Mouse (Mus musculus) neural tube, embryonic 13.5 days (tissue): Measurements from ENCODE around the gene Sat2. TPM values are rescaled to one million over a fixed set of nuclear protein-coding genes. Genes with fewer than 3 reads are reported as not detected.
"Not testable (repeated sequence)": the region's sequence is repeated elsewhere in the genome, so short reads cannot be mapped to it uniquely, and the experiment has no call there.

Experiments
- ATAC-seq: fragments of 200-750 bp; cut with Nextera tagmentation; 2 replicates; pipeline ENCODE4 v1.8.0; 2017; ENCODE audit warnings: low read depth, mild to moderate bottlenecking, moderate TSS enrichment, moderate library complexity
- H3K27ac ChIP-seq: fragments of 300-500 bp; sonication (generic); replicated peaks from 2 replicates; pipeline ENCODE4 v1.5.1; 2015; ENCODE audit warnings: moderate library complexity, mild to moderate bottlenecking, inconsistent platforms
- H3K27me3 ChIP-seq: fragments of 300-500 bp; sonication (generic); 2 replicates; pipeline ENCODE4 v1.6.1; 2015; ENCODE audit warnings: mild to moderate bottlenecking, inconsistent platforms
- H3K36me3 ChIP-seq: fragments of 300-500 bp; sonication (generic); 2 replicates; pipeline ENCODE4 v1.6.1; 2015; ENCODE audit warnings: mild to moderate bottlenecking, inconsistent platforms
- H3K4me1 ChIP-seq: fragments of 300-500 bp; sonication (generic); replicated peaks from 2 replicates; pipeline ENCODE4 v1.6.1; 2015; ENCODE audit warnings: inconsistent platforms
- H3K4me2 ChIP-seq: fragments of 300-500 bp; sonication (generic); 2 replicates; pipeline ENCODE4 v1.6.1; 2015; ENCODE audit warnings: inconsistent platforms, mild to moderate bottlenecking, moderate library complexity
- H3K4me3 ChIP-seq: fragments of 300-500 bp; sonication (generic); 2 replicates; pipeline ENCODE4 v1.5.1; 2015; ENCODE audit warnings: mild to moderate bottlenecking, inconsistent platforms
- H3K9ac ChIP-seq: fragments of 300-500 bp; sonication (generic); 2 replicates; pipeline ENCODE4 v1.6.1; 2015; ENCODE audit warnings: moderate library complexity, mild to moderate bottlenecking, inconsistent platforms
- H3K9me3 ChIP-seq: fragments of 300-500 bp; sonication (generic); 2 replicates; pipeline ENCODE4 v1.6.1; 2016; ENCODE audit warnings: inconsistent platforms
- WGBS: fragments of 180-500 bp; shearing (Covaris S2); methylation state at CpG from one replicate; pipeline ENCODE4 v1.1.7; 2015; 5-methylcytosine and 5-hydroxymethylcytosine counted together
- polyA plus RNA-seq: library from polyadenylated mRNA; unstranded; fragments of >200 nt; fragmentation: Nextera tagmentation; extraction: Ambion mirVana; gene quantifications from 2 replicates; pipeline ENCODE4 v1.2.1, GENCODE M21; 2015

Sat2 gene
- polyA plus RNA-seq, 1 experiment from 2014 or later: 27.5 TPM

DNA sequence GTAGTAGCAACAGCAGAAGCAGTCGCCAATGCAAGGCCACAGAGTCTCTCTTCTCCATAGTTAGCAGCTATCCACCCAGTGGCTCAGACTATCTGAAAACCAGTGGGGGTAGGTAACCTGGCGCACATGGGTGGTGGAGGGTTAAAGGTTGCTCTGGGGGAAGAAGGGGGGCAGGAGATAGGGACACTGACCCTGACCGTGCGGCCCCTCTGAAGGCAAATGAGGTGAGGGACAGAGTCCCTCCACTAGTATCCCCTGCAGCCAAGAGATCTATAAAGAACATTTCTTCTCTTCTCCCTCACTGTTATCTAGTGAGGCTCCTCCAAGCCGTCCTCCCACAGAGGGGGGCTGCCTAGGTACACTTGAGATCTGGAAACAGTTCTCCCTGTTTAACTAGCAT, 4.0 kb upstream of the Sat2 start, which contains the start of gene Shbg:
Gene Shbg, minus strand, starts transcription at position 101 of the 400 bp plus-strand sequence.
- 76% methylated on average over 5 of the region's 5 CpGs for WGBS
- H3K4me3 ChIP-seq: no peak within 1 kb of the TSS
- H3K4me1 ChIP-seq: peaks cover 11% of the 10 kb centered on the region
- no peak for ATAC-seq
- H3K36me3 ChIP-seq: no peaks in the 10 kb centered on the region
- peak within 1 kb of the TSS; percentile 47; the same call in 1 of the 2 replicates for H3K9ac ChIP-seq
- peaks cover 12% of the 10 kb centered on the region; the same call in 1 of the 2 replicates for H3K27me3 ChIP-seq
- no peak within 1 kb of the TSS for H3K4me2 ChIP-seq
- H3K9me3 ChIP-seq: no peaks in the 10 kb centered on the region
- H3K27ac ChIP-seq: no peak within 1 kb of the TSS

DNA sequence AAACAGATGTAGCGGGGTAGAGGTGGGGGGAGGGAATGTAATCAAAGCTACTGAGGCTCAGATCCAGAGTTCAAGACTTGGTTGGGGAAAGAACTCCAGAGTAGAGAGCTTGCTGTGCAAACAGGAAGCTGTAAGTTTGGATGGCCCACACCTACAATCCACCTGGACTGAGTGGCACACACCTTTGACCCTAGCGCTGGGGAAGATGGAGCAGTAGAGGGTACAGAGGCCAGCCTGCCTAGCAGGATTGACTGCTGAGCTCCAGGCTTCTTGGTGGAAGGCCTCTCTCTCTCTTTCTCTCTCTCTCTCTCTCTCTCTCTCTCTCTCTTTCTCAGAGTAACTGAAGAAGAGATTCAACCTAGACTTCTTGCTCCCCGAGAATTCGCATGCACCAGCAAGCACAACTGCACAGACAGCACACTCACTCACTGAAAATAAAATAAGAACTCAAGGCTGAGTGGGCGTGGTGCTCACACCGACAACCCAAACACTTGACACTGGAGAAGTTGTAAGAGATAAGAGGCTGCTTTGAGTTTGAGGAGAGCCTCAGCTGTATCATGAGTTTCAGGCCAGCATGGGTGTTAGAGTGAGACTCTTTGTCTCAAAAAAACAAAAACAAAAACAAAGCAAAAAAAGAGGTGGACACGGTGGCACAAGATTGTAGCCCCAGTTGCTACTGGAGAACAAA, 1.3 kb upstream of the Sat2 start:
- WGBS: 90% methylated on average over 7 of the region's 7 CpGs
- no peak overlapping the region for H3K9ac ChIP-seq
- peaks cover 11% of the 10 kb centered on the region for H3K4me1 ChIP-seq
- H3K9me3 ChIP-seq: no peaks in the 10 kb centered on the region
- H3K4me3 ChIP-seq: no peak overlapping the region
- ATAC-seq: no peak
- H3K4me2 ChIP-seq: no peak overlapping the region
- H3K36me3 ChIP-seq: no peaks in the 10 kb centered on the region
- H3K27ac ChIP-seq: no peak overlapping the region
- 0 out of 2 replicates have a peak, but pooled peaks cover 5% of the 10 kb centered on the region for H3K27me3 ChIP-seq

DNA sequence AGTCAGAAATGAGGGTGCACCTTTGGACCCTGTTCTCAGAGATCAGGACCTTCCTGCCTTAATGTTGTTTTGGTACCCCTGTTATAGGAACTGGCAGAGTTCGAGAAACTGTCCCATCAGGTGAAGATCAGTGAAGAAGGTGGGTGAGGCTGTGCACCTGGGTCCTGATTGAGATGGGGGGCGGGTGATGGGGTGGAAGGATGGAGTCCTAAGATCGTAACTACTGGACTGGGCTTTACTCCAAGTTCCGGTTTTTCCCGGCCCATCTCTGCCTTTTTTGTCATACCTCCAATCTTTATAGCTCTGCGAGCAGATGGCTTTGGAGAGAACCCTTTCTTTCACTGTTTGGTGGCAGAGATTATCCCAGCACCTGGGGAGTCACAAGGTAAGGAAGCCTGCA, 582 bp downstream of the Sat2 start:
- H3K4me1 ChIP-seq: peaks cover 11% of the 10 kb centered on the region
- 0 out of 2 replicates have a peak, but pooled peaks have one; percentile 28 for ATAC-seq
- peak overlapping the region; percentile 84 for H3K27ac ChIP-seq
- H3K9ac ChIP-seq: peak overlapping the region; percentile 80
- peak overlapping the region; percentile 52 for H3K4me3 ChIP-seq
- H3K36me3 ChIP-seq: no peaks in the 10 kb centered on the region
- peak overlapping the region; percentile 82 for H3K4me2 ChIP-seq
- WGBS: 36% methylated on average over 6 of the region's 6 CpGs
- H3K27me3 ChIP-seq: no peaks in the 10 kb centered on the region
- H3K9me3 ChIP-seq: no peaks in the 10 kb centered on the region

- H3K9ac ChIP-seq: peak overlapping the region; percentile 80
- H3K4me2 ChIP-seq: peak overlapping the region; percentile 82
- peaks cover 11% of the 10 kb centered on the region for H3K4me1 ChIP-seq
- H3K36me3 ChIP-seq: no peaks in the 10 kb centered on the region
- no peak for ATAC-seq
- H3K4me3 ChIP-seq: peak overlapping the region; percentile 52
- no peaks in the 10 kb centered on the region for H3K9me3 ChIP-seq
- H3K27me3 ChIP-seq: no peaks in the 10 kb centered on the region
- no peak overlapping the region for H3K27ac ChIP-seq
- WGBS: 58% methylated on average over 4 of the region's 4 CpGs
Measured at GRCm38 (mm10) chr11:69623006-69623405, 1.2 kb downstream of the Sat2 start.

GRCm38 (mm10) chr11:69624339-69624738, 2.5 kb downstream of the Sat2 start:
- WGBS: 88% methylated on average over 2 of the region's 2 CpGs
- H3K4me2 ChIP-seq, H3K27me3 ChIP-seq, H3K9me3 ChIP-seq, H3K4me3 ChIP-seq, H3K9ac ChIP-seq, H3K36me3 ChIP-seq, ATAC-seq, H3K27ac ChIP-seq: not testable (repeated sequence)
- H3K4me1 ChIP-seq: peaks cover 11% of the 10 kb centered on the region

DNA sequence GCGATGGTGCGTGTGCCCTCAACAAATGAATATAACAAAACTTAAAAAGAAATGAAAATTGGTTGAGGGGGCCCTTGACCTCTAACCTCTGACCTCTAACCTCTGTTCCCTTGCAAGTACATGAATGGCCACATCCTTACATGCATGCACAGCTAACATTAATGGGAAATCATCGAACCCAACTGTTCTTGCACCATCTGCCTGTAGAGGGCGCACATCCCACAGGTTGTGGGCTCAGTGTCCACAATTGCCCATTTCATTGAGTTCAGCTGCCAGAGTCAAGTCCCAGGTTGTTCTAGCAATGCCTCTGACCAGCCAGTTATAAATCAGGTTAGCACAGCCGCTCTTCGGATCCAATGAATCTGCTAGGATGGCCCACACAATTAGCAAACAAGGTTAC, 6.5 kb downstream of the Sat2 start:
- ATAC-seq: no peak
- H3K27ac ChIP-seq: no peak overlapping the region
- no peak overlapping the region for H3K9ac ChIP-seq
- no peak overlapping the region for H3K4me3 ChIP-seq
- no peaks in the 10 kb centered on the region for H3K27me3 ChIP-seq
- peaks cover 6% of the 10 kb centered on the region; the same call in 1 of the 2 replicates for H3K4me1 ChIP-seq
- 32% methylated on average over 6 of the region's 6 CpGs for WGBS
- H3K4me2 ChIP-seq: no peak overlapping the region
- no peaks in the 10 kb centered on the region for H3K9me3 ChIP-seq
- H3K36me3 ChIP-seq: no peaks in the 10 kb centered on the region

GRCm38 (mm10) chr11:69629802-69630201, 8.0 kb downstream of the Sat2 start:
- 70% methylated on average over 1 of the region's 1 CpGs for whole genome bisulfite sequencing

GRCm38 (mm10) chr11:69632284-69633089, 10.7 kb downstream of the Sat2 start, which contains the start of gene Fxr2:
Gene Fxr2 (plus strand): TSS chr11:69632990.
- WGBS: 0% methylated on average over 41 of the region's 56 CpGs
- peak; percentile 99 for ATAC-seq
- H3K27ac ChIP-seq: peak within 1 kb of the TSS; percentile 97
- peak within 1 kb of the TSS; percentile 83 for H3K4me2 ChIP-seq
- peak within 1 kb of the TSS; percentile 99 for H3K4me3 ChIP-seq
- no peaks in the 10 kb centered on the region for H3K27me3 ChIP-seq
- peaks cover 9% of the 10 kb centered on the region for H3K36me3 ChIP-seq
- H3K9ac ChIP-seq: peak within 1 kb of the TSS; percentile 99
- H3K9me3 ChIP-seq: no peaks in the 10 kb centered on the region
- H3K4me1 ChIP-seq: peaks cover 41% of the 10 kb centered on the region

More at GRCm38 (mm10) chr11:69629802-69630201, 8.0 kb downstream of the Sat2 start:
- no peaks in the 10 kb centered on the region for H3K27me3 ChIP-seq
- no peak overlapping the region for H3K27ac ChIP-seq
- no peak overlapping the region for H3K4me2 ChIP-seq
- ATAC-seq: no peak
- peaks cover 18% of the 10 kb centered on the region for H3K4me1 ChIP-seq
- H3K4me3 ChIP-seq: no peak overlapping the region
- no peaks in the 10 kb centered on the region for H3K36me3 ChIP-seq
- no peaks in the 10 kb centered on the region for H3K9me3 ChIP-seq
- H3K9ac ChIP-seq: no peak overlapping the region

DNA sequence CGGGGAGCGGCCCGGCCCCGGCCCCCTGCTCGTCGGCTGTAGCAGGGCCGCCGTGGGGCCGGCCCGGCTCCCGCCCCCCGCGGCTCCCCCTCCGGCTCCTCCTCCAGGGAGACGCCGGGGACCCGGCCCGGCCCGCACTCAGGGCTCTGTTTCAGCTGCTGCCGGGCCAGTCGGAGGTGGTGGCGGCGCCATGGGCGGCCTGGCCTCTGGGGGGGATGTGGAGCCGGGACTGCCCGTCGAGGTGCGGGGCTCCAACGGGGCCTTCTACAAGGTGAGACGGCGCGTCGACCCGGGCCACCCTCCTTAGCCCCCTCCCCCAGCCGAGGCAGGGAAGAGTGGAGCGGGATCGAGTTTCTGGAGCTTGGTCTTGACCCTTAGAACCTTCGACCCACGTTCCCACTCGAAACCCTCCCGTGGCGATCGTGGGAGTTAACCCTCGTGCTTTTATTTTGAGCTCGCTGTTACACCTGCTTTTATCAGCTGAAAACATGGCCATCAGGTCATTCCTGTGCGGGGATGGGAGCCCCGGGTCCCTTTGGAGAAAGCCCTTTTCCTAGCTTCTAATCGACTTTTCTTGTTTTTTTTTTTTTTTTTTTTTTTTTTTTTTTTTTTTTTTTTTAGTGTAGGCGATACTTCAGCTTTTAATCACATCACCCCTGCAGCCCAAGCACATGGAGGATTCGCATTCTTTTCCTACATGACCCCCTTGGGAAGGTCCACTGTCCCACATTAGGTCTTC, 11.5 kb downstream of the Sat2 start:
- Histone ChIP-seq H3K4me1 (peaks cover 41% of the 10 kb centered on the region), H3K9me3 (no peaks in the 10 kb centered on the region), H3K27ac (peak overlapping the region; percentile 97), H3K27me3 (no peaks in the 10 kb centered on the region), H3K36me3 (peaks cover 15% of the 10 kb centered on the region), H3K4me2 (peak overlapping the region; percentile 83), H3K9ac (peak overlapping the region; percentile 99), H3K4me3 (peak overlapping the region; percentile 99)
- peak; percentile 59 for ATAC-seq
- WGBS: 1% methylated on average over 48 of the region's 50 CpGs

DNA sequence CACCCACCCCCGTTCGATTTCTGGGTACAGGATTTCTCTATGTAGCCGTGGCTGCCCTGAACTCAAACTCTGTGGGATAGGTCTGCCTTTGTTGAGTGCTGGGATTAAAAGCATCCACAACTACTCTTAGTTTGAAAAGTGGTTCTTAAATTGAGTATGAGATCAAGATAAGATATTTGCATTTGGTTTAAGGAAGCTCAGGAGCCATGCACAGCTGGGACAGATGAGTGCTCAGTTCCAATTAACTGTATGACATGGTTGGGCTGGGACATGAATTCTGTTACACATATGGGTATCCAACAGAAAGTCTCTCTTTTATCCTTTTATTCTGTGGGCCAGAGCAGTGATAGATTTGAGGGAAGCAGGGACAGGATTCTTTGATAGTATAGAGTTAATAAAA, 13.6 kb downstream of the Sat2 start:
- Histone ChIP-seq H3K27ac (no peak overlapping the region), H3K4me2 (peak overlapping the region; percentile 83), H3K36me3 (peaks cover 33% of the 10 kb centered on the region), H3K9ac (0 out of 2 replicates have a peak overlapping the region, but pooled peaks have one; percentile 38), H3K9me3 (no peaks in the 10 kb centered on the region), H3K27me3 (no peaks in the 10 kb centered on the region), H3K4me3 (no peak overlapping the region; the same call in 1 of the 2 replicates), H3K4me1 (peaks cover 41% of the 10 kb centered on the region)
- no peak for ATAC-seq
- 89% methylated on average over 3 of the region's 3 CpGs for WGBS

GRCm38 (mm10) chr11:69645860-69646259, 24.0 kb downstream of the Sat2 start:
- Histone ChIP-seq H3K4me1 (no peaks in the 10 kb centered on the region), H3K27me3 (no peaks in the 10 kb centered on the region), H3K27ac (no peak overlapping the region), H3K4me3 (no peak overlapping the region), H3K4me2 (no peak overlapping the region), H3K9ac (no peak overlapping the region), H3K9me3 (no peaks in the 10 kb centered on the region), H3K36me3 (peaks cover 99% of the 10 kb centered on the region)
- ATAC-seq: no peak
- 93% methylated on average over 5 of the region's 5 CpGs for WGBS
